Mouse (Mus musculus) inflammation-experienced regulatory T-cells, adult 6 months (primary cell): ENCODE data around the gene Olfr560. TPM values are rescaled to one million over a fixed set of nuclear protein-coding genes. Genes with fewer than 3 reads are reported as not detected.

Experiments used
- ATAC-seq: one replicate; pipeline ENCODE4 v1.8.0; 2017
- polyA plus RNA-seq, 3 experiments: library from polyadenylated mRNA; unstranded; fragments of 100-300 nt; shearing (Covaris generic); gene quantifications; one replicate each; pipeline ENCODE4 v1.2.1; 2017

The Olfr560 gene
- not detected for polyA plus RNA-seq

DNA sequence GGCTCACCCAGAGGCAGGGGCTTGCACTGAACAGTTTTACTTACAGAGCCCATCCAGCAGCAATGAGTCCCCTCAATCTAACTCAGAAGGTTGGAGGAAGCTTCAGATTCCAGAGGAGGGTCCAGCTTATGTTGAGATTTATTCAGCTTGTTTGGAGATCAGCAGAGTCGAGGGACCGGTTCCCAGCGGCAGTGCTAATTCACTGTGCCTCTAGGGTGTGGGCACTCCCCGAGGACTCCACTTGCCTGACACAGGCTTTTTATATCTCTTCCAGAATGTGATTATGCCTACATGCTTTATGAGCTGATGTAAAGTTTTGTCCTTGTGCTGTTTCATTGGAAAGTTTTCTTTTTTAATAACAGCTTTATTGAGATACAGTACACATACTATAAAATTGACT, at the start of gene Olfr560, which contains the start of gene Olfr78:
Olfr560 (minus strand) TSS at position 101 of the 400 bp plus-strand sequence.
Olfr78 (minus strand) TSS at position 206 of the 400 bp plus-strand sequence.
- no peak for ATAC-seq

DNA sequence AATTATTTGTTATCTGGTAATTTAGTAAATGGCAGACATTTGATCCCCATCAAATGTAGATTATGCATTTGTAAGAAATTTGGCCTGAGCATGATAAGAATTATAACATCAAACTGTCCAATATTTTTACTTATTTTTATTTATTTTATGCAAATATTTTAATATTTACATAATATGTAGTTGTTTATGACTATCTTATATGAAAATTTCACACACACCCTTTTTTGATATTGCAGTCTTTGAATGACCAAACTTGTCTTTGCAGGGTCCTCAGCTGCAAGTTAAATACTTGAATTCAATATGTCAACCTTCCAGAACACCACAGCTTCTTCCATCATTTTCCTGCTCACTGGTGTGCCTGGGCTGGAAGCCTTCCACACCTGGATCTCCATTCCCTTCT, 44.0 kb upstream of the Olfr560 start, which contains the start of gene Olfr564:
Olfr564 (plus strand) TSS at position 301 of the 400 bp plus-strand sequence.
- ATAC-seq: no peak

DNA sequence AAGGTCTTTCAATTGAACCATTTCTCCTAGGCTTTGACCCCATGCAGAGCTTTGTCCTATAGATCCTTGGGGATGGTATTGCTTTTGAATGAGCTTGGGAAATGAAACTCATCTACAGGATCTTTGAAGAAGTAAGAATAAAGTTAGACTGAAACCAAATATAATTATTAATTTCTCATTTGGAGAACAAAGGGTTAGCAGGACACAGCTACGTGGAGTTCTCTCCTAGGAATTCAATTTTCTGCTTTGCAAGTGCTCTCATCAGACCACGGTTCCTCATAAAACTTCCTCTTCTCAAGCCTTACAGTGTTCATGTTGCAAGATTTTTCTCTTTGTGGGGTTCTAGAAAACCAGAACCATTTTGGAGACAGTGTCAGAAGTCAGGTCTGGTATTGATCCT, 11.8 kb upstream of the Olfr560 start, which contains the start of gene Olfr561:
Olfr561 (plus strand) TSS at position 301 of the 400 bp plus-strand sequence.
- ATAC-seq: no peak

DNA sequence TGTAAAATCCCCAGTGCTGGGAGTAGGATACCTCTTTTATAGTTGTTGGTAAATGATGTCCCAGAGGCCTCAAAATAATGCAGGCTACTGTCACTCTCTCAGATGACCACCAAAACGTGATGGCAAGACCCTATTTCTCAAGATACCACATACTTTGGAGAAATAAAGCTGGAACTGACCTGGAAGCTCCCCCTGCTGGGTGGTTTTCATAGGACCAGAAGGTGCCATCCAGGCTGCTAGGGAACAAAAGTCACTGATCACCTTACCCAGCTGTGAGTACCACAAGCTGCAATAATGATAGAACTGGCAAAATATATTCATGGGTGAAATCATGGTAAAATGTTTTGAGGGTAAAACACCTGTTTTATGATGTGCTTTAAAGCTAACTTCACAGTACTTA, 7.1 kb downstream of the Olfr560 start:
- ATAC-seq: no peak

DNA sequence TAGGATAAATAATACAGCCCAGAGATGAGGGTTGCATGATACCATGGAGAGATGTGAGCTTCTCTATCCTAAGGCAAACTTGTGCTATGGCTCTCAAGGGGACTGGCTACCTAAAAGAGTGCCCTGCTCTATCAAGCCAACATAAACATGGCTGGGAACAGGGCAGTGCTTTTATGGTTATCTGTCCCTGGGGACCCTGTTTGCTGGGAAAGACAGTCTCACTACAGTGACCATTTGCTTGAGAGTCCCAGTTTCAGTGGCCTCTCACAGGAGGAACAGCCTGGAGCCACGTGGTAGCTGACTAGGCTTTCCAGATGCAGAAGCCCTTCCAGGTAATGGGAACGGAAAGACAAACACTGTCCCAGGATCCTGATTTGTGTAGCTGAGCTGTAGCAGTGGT, 21.5 kb downstream of the Olfr560 start:
- no peak for ATAC-seq

DNA sequence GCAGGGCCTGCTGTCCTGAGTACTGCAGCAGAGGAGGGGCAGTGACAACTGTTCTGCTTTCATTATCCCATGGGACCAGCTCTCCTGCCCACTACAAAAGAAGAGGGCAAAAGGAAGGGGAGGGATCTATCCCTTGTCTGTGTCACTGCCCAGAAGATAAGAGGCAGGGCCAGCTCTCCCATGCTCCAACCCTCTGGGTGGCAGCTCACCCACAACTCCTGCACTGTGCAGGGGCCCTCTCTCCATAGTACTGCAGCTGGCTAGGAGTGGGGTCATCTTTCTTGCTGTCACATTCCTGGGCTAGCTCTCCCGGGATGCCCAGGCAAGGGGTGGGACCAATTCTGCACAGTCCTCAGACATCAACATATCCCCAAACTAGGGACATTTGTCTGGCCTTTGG, 25.4 kb downstream of the Olfr560 start:
- no peak for ATAC-seq

DNA sequence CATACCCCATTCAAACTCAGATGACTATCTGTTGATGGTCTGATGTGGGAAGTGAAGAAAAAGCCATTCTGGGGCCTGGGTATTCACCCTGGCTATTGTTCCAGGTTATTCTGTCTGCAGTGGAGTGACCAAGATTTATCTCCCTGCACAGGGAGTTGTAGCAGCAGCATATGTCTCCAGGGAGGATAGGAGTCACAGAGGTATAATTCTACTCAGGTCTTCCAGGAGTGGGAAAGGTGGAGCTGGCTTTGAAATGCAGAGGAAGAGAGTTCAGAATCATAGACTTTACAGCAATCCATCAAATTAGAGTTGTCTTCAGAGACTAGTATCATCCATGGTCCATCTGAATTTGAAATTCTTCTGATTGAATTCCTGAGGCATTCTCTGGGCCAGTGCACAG, 31.8 kb downstream of the Olfr560 start, which contains the start of gene Olfr559:
Olfr559 (minus strand) TSS at position 101 of the 400 bp plus-strand sequence.
- no peak for ATAC-seq

DNA sequence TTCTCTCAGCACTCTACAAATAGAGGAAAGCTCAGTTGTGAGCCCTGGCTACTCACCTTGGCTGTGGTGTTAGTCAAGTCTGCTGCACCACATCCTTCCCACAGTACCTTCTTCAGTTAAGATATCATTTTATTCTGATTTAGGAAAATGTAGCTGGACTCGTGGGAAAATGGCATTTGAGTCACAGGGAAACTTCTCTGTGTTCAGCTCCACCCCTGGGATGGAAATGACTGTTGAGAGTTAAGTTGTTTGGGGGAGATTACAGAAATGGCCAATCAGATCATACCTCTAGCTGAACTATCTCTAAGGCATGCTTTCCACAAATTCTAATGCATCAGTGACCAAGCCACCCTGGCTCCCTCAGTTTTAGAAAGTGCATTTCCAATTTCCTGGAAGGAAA, 40.2 kb downstream of the Olfr560 start, which contains the start of gene Olfr33:
Olfr33 (minus strand) TSS at position 101 of the 400 bp plus-strand sequence.
- no peak for ATAC-seq

DNA sequence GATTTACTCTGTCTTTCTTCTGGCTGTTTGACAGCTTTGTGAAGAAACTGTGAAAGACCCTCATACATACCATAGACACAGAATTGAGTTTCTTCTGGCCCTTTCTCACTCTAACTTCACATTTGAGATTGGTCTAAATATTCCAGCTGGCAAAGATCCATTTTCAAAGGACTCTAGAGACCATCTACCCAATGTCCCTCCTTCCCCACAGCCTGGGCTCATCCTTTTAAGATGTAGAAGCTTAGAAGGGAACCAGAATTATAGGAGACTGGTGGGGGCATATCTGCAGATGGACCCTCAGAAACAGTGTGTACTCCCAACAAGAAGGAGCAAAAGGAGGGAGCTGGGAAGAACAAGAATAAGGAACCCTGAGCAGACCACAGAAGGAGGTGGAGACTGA, 57.3 kb downstream of the Olfr560 start, which contains the start of gene Olfr558:
Olfr558 (plus strand) TSS at position 301 of the 400 bp plus-strand sequence.
- no peak for ATAC-seq

Other genes starting within 250 kb of the Olfr560 start
- gene Olfr547, start 224.6 kb downstream of the Olfr560 start, polyA plus RNA-seq: not detected
- gene Olfr548-ps1, start 218.5 kb downstream of the Olfr560 start, polyA plus RNA-seq: not detected
- gene Olfr549, start 209.5 kb downstream of the Olfr560 start, polyA plus RNA-seq: not detected
- gene Trim21, start 193.9 kb downstream of the Olfr560 start, polyA plus RNA-seq: 10 to 100 TPM in 1 of 3 experiments, 1 to 10 TPM in 2; 7.8 to 10.0 (median 9.7) TPM
- gene Olfr550, start 187.9 kb downstream of the Olfr560 start, polyA plus RNA-seq: under 1 TPM in 1 of 3 experiments, not detected in 2; 0.15 TPM
- under 1 TPM in 1 of 3 experiments, not detected in 2; 0.12 TPM for gene Olfr551, start 167.5 kb downstream of the Olfr560 start, polyA plus RNA-seq
- not detected for gene Olfr552, start 161.6 kb downstream of the Olfr560 start, polyA plus RNA-seq
- not detected for gene Olfr553, start 141.1 kb downstream of the Olfr560 start, polyA plus RNA-seq
- gene Olfr554, start 120.9 kb downstream of the Olfr560 start, polyA plus RNA-seq: not detected
- gene Olfr555, start 100.5 kb downstream of the Olfr560 start, polyA plus RNA-seq: not detected
- gene Olfr556, start 94.5 kb downstream of the Olfr560 start, polyA plus RNA-seq: under 1 TPM in 1 of 3 experiments, not detected in 2; 0.15 TPM
- 10 to 100 TPM in 2 of 3 experiments, 1 to 10 TPM in 1; 7.5 to 16.1 (median 15.7) TPM for gene Trim68, start 72.0 kb downstream of the Olfr560 start, polyA plus RNA-seq
- not detected for gene Olfr557, start 63.5 kb downstream of the Olfr560 start, polyA plus RNA-seq
- gene Olfr558, start 57.2 kb downstream of the Olfr560 start, polyA plus RNA-seq: not detected
- gene Olfr33, start 40.3 kb downstream of the Olfr560 start, polyA plus RNA-seq: not detected
- not detected for gene Olfr559, start 31.9 kb downstream of the Olfr560 start, polyA plus RNA-seq
- gene Olfr78, start 105 bp upstream of the Olfr560 start, polyA plus RNA-seq: not detected
- not detected for gene Olfr561, start 11.9 kb upstream of the Olfr560 start, polyA plus RNA-seq
- gene Olfr564, start 44.1 kb upstream of the Olfr560 start, polyA plus RNA-seq: not detected
- not detected for gene Olfr566, start 99.4 kb upstream of the Olfr560 start, polyA plus RNA-seq
- not detected for gene Olfr568, start 117.8 kb upstream of the Olfr560 start, polyA plus RNA-seq
- gene Olfr569, start 131.5 kb upstream of the Olfr560 start, polyA plus RNA-seq: not detected
- gene Olfr570, start 135.2 kb upstream of the Olfr560 start, polyA plus RNA-seq: not detected
- gene Olfr571, start 158.2 kb upstream of the Olfr560 start, polyA plus RNA-seq: not detected
- not detected for gene Olfr572, start 165.0 kb upstream of the Olfr560 start, polyA plus RNA-seq
- gene Olfr573-ps1, start 183.2 kb upstream of the Olfr560 start, polyA plus RNA-seq: not detected
- not detected for gene Olfr574, start 189.1 kb upstream of the Olfr560 start, polyA plus RNA-seq
- gene Olfr575, start 199.4 kb upstream of the Olfr560 start, polyA plus RNA-seq: not detected
- not detected for gene Olfr576, start 203.3 kb upstream of the Olfr560 start, polyA plus RNA-seq
- gene Olfr577, start 216.6 kb upstream of the Olfr560 start, polyA plus RNA-seq: not detected
- not detected for gene Olfr578, start 230.0 kb upstream of the Olfr560 start, polyA plus RNA-seq